Mouse (Mus musculus): ENCODE results near the gene Socs2. TPM values are rescaled to one million over a fixed set of nuclear protein-coding genes. Genes with fewer than 3 reads are reported as not detected.

The Socs2 gene
- polyA plus RNA-seq, 1 experiment from 2014 or later, result 40.4 TPM

DNA sequence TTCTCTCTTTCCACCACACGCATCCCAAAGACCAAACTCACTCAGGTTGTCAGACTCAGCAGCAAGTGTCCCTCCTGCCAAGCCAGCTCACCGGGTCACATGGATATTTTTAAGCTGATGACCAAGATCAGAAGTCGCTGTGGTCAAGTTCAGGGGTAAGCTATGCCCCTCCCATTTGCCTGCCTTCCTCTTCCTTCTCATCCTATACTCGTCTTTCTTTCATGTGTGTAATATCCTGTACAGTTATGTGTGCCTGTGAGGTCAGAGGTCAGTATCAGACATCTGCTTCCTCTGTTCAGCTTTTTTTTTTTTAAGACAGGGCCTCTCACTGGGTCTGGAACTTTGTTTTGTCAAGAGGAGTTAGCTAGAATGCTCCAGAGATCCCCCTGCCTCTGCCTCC is 25.4 kb upstream of the Socs2 start:
- Histone ChIP-seq H3K4me1 (replicated peaks) (no peaks in the 10 kb centered on the region), H3K9me3 (no peaks in the 10 kb centered on the region), H3K4me3 (no peak overlapping the region), H3K27ac (no peak overlapping the region), H3K36me3 (no peaks in the 10 kb centered on the region), H3K27me3 (ENCODE audit: insufficient read depth, poor library complexity, severe bottlenecking) (no peaks in the 10 kb centered on the region)
- 77% methylated on average over 4 of the region's 4 CpGs for WGBS
- no peak for DNase-seq (ENCODE audit: low spot score)

DNA sequence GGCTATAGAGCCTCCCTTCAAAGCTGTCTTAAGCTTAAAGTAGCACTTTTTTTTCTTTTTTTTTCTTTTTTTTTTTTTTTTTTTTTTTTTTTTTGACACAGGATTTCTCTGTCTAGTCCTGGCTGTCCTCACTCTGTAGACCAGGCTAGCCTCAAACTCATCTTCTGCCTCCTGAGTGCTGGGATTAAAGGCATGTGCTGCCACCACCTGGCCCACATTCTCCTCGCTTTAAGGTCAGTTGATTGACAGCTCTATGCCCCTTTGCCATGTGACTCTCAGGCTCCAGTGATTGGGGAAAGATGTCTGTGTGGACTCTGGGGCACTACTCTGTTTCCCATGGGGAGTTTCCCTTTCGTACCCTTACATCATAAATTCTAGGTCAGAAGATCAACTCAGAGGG is 23.6 kb upstream of the Socs2 start:
- Histone ChIP-seq H3K27me3 (ENCODE audit: insufficient read depth, poor library complexity, severe bottlenecking) (no peaks in the 10 kb centered on the region), H3K27ac (no peak overlapping the region), H3K36me3 (no peaks in the 10 kb centered on the region), H3K4me3 (no peak overlapping the region), H3K9me3 (no peaks in the 10 kb centered on the region), H3K4me1 (replicated peaks) (no peaks in the 10 kb centered on the region)
- DNase-seq (ENCODE audit: low spot score), result no peak
- WGBS, result 44% methylated on average over 2 of the region's 2 CpGs

DNA sequence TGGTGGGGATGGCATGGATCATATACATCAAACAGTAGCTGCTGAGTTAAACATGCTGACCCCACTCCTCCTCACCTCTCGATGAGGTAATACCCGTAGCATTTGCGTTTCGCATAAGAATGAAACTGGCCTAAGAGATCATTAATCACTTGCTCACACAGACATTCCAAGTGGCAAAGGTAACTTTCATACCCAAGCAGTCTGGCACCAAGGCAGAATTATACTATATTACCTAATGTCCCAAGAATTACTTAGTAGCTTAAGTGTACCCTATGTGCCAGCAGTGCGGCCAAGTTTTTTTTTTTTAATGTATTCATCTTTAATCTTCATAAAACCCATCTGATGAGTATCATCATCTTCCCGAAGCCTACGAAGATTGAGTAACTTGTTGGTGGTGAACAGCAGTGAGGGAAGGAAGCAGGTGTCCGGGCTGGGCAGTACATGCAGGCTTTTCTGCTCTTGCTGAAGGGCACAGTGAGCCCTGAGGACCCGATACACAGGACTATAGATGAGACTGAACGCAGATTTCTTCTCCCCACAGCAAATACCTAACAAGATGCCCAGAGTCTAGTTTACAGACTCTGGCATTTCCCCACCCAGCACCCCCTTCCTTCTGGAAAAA is 22.8 kb upstream of the Socs2 start:
- Histone ChIP-seq H3K27me3 (ENCODE audit: insufficient read depth, poor library complexity, severe bottlenecking) (no peaks in the 10 kb centered on the region), H3K4me1 (replicated peaks) (no peaks in the 10 kb centered on the region), H3K9me3 (no peaks in the 10 kb centered on the region), H3K4me3 (no peak overlapping the region), H3K36me3 (no peaks in the 10 kb centered on the region), H3K27ac (no peak overlapping the region)
- no peak for DNase-seq (ENCODE audit: low spot score)
- 90% methylated on average over 10 of the region's 10 CpGs for WGBS

DNA sequence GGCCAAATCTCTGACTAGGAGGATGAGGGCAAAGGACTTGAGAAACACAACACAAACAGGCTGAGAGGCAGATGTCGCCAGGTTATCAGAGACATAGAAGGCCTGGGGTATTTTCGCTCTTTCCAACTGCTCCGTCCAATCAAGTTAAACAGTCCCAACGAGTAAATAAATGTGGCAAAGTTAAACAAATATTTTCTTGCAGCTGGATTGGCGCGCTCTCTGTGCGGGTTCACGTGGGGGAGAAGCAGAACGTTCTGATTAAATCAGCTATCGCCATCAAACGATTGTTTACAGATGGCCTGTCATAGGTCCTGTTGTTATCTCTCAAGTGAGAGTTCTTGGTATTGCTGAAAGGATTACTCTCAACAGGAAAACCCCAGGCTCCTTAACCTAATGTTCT is 22.0 kb upstream of the Socs2 start:
- 59% methylated on average over 11 of the region's 11 CpGs for whole genome bisulfite sequencing
- no peak for DNase-seq (ENCODE audit: low spot score)
- Histone ChIP-seq H3K27ac (no peak overlapping the region), H3K9me3 (no peaks in the 10 kb centered on the region), H3K4me3 (no peak overlapping the region), H3K27me3 (ENCODE audit: insufficient read depth, poor library complexity, severe bottlenecking) (no peaks in the 10 kb centered on the region), H3K4me1 (replicated peaks) (no peaks in the 10 kb centered on the region), H3K36me3 (no peaks in the 10 kb centered on the region)

DNA sequence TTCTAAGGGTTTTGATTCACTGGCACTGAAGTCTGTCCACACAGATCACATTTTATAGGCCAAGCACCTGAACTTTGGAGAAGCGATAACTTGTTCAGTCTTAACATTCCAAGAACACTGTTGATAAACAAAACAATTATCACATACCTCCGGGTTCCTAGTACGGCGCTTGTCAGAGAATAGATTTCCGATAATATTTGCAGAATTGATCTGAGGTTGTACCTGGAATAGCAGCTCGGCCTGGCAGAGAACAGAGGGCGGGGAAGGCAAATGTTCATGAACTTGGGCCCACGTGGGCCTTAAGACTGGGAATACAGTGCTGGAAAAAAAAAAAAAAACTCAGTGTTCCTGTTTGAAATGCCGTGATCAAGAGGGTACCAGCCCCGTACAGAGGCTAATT is 13.3 kb upstream of the Socs2 start:
- no peaks in the 10 kb centered on the region for H3K36me3 ChIP-seq
- no peak overlapping the region for H3K4me3 ChIP-seq
- H3K9me3 ChIP-seq, result no peaks in the 10 kb centered on the region
- no peak for DNase-seq (ENCODE audit: low spot score)
- WGBS, result 91% methylated on average over 10 of the region's 10 CpGs
- H3K4me1 ChIP-seq (replicated peaks), result no peaks in the 10 kb centered on the region
- H3K27ac ChIP-seq, result no peak overlapping the region
- no peaks in the 10 kb centered on the region for H3K27me3 ChIP-seq (ENCODE audit: insufficient read depth, poor library complexity, severe bottlenecking)

DNA sequence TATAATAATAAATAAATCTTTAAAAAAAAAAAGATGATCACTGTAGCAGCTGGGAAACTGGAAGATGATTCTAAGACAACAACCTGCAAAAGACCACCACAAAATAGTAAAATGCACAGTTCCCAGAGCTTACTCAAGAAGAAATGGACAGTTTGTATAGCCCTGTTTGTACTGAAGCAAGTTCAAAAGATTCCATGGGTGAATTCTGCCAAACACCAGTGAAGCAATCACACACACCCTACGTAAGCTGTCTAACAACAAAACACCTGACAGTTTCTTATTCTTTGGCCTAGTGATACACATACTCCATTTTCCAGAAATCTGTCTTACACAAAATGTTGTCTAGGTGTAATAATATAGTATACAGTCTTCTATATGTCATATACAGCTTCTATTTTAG is 12.1 kb upstream of the Socs2 start:
- Histone ChIP-seq H3K27me3 (ENCODE audit: insufficient read depth, poor library complexity, severe bottlenecking) (no peaks in the 10 kb centered on the region), H3K27ac (no peak overlapping the region), H3K4me3 (no peak overlapping the region), H3K9me3 (no peaks in the 10 kb centered on the region), H3K36me3 (no peaks in the 10 kb centered on the region), H3K4me1 (replicated peaks) (no peaks in the 10 kb centered on the region)
- DNase-seq (ENCODE audit: low spot score), result no peak
- 96% methylated on average over 1 of the region's 1 CpGs for WGBS

DNA sequence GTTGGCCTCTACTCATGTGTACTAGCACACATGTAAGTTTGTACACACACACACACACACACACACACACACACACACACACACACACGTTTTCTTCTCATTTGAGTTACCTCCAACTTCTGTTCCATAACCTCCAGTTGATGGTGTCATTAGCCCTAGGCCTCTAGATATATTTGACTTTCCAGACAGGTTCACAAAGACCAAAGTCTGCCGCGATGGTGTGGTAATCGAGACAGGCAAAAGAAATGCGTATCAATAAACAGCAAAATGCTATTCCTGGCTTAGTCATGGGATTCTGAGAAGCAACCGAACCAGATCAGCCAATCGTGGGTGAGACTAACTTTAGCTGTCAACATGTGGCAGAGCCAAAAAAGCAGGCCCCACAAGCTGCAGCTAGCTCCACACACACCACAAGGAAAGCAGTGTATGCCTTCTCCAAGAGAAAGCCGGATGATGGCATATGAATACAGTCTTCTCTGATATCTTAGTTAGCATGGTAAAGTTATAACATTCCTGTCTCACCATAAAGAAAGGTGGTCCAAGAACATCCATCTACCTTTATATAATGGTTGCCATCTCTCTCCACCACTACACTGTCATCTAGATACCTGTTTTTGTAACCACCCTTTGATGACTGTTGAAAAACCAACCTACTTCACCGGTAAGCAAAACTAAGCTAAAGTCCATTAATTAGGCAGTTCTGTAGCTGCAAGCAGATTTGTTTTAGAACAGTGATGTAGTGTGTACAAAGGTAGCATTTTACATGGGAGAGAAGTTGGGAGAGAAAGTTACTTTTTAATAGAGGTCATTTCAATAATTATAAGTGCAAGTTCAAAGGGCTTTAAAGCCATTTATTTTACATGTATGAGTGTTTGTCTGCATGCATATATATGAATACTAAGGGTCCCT is 9.5 kb upstream of the Socs2 start:
- H3K36me3 ChIP-seq, result no peaks in the 10 kb centered on the region
- no peaks in the 10 kb centered on the region for H3K4me1 ChIP-seq (replicated peaks)
- H3K27me3 ChIP-seq (ENCODE audit: insufficient read depth, poor library complexity, severe bottlenecking), result no peaks in the 10 kb centered on the region
- 91% methylated on average over 9 of the region's 9 CpGs for WGBS
- no peak for DNase-seq (ENCODE audit: low spot score)
- H3K27ac ChIP-seq, result no peak overlapping the region
- no peak overlapping the region for H3K4me3 ChIP-seq
- H3K9me3 ChIP-seq, result no peaks in the 10 kb centered on the region

DNA sequence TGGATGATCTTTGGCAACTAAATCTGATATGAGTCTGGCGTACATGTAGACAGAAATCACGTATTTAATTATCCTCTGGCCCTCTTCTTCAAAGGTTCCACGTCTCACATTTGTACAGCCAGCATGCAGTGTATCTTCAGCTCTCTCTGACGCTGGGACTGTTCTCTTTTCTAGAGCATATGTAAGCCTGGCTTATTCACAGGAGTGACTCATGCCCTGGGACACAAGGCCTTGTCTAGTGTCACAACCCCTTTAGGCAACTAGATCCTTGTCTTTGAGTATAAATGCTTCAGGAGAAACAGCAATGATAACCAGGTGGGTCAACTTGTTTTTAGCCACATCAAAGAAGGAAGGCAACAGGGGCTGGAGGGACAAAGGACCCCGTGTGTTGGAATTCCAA is 5.7 kb upstream of the Socs2 start:
- no peak overlapping the region for H3K27ac ChIP-seq
- H3K4me1 ChIP-seq (replicated peaks), result no peaks in the 10 kb centered on the region
- peaks cover 12% of the 10 kb centered on the region for H3K27me3 ChIP-seq (ENCODE audit: insufficient read depth, poor library complexity, severe bottlenecking)
- no peak for DNase-seq (ENCODE audit: low spot score)
- H3K4me3 ChIP-seq, result no peak overlapping the region
- H3K36me3 ChIP-seq, result no peaks in the 10 kb centered on the region
- H3K9me3 ChIP-seq, result no peaks in the 10 kb centered on the region
- WGBS, result 88% methylated on average over 5 of the region's 5 CpGs

DNA sequence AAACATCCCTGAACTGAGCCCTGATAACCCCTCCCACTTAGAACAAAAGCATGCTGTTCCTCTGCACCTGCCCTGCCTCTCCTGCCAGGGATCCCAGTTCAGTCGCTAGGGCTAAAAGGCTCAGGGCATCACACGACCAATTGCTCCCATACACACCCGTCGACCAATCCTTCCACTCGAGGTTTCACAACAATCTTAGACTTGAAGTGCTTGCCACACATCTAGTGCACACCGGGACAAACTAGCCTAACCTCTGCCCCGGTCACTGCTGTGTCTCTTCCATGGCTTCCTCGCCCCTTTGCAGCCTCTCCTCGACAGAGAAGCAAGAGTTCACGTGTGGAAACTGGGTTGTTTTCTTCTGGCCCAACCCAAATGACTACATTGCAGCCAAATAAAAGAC is 3.3 kb upstream of the Socs2 start:
- Histone ChIP-seq H3K4me3 (no peak overlapping the region), H3K27me3 (ENCODE audit: insufficient read depth, poor library complexity, severe bottlenecking) (peaks cover 18% of the 10 kb centered on the region), H3K36me3 (no peaks in the 10 kb centered on the region), H3K27ac (no peak overlapping the region), H3K9me3 (no peaks in the 10 kb centered on the region), H3K4me1 (replicated peaks) (peaks cover 24% of the 10 kb centered on the region)
- WGBS, result 80% methylated on average over 10 of the region's 10 CpGs
- DNase-seq (ENCODE audit: low spot score), result no peak

DNA sequence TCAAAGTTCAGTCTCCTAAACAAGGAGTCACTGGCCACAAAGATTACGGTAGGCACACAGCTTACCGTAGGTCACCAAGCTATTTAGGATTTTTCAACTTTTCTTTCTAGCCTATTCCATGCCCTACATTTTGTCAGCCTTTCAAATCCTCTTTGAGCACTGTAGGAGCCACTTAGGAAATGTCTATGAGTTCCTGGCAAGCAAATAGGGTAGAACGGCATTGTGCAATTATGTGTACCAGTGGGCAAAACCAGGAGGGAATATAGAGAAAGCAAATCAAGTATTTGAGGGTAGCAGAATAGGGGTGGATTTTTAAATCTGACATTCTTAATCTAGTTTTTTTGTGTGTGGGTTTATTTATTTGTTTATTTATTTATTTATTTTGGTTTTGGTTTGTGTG is 2.7 kb upstream of the Socs2 start:
- no peak overlapping the region for H3K4me3 ChIP-seq
- 94% methylated on average over 3 of the region's 3 CpGs for WGBS

DNA sequence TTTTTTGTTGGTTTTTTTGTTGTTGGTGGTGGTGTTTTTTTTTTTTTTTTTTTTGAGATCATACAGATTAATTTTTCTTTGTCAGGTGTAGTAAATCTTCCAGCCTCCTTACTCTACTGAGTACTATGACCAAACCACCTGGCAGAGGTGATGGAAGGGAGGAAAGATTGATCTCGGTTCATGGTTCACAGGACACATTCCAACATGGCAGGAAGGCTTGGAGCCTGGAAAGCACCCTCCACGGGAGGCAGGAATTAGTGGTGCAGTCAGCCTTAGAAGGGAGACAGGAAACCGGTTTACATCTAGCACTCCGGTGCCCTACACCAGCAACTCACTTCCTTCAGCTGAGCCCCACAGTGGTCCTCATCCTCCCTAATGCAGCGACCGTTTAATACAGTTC is 1.7 kb upstream of the Socs2 start:
- no peaks in the 10 kb centered on the region for H3K36me3 ChIP-seq
- no peak for DNase-seq (ENCODE audit: low spot score)
- H3K4me1 ChIP-seq (replicated peaks), result peaks cover 40% of the 10 kb centered on the region
- H3K4me3 ChIP-seq, result no peak overlapping the region
- H3K27ac ChIP-seq, result no peak overlapping the region
- H3K9me3 ChIP-seq, result no peaks in the 10 kb centered on the region
- 64% methylated on average over 6 of the region's 6 CpGs for WGBS
- peaks cover 34% of the 10 kb centered on the region for H3K27me3 ChIP-seq (ENCODE audit: insufficient read depth, poor library complexity, severe bottlenecking)

More for the DNA sequence above, 2.7 kb upstream of the Socs2 start:
- no peaks in the 10 kb centered on the region for H3K36me3 ChIP-seq
- H3K9me3 ChIP-seq, result no peaks in the 10 kb centered on the region
- H3K4me1 ChIP-seq (replicated peaks), result peaks cover 29% of the 10 kb centered on the region
- no peak for DNase-seq (ENCODE audit: low spot score)
- no peak overlapping the region for H3K27ac ChIP-seq
- H3K27me3 ChIP-seq (ENCODE audit: insufficient read depth, poor library complexity, severe bottlenecking), result peaks cover 24% of the 10 kb centered on the region

DNA sequence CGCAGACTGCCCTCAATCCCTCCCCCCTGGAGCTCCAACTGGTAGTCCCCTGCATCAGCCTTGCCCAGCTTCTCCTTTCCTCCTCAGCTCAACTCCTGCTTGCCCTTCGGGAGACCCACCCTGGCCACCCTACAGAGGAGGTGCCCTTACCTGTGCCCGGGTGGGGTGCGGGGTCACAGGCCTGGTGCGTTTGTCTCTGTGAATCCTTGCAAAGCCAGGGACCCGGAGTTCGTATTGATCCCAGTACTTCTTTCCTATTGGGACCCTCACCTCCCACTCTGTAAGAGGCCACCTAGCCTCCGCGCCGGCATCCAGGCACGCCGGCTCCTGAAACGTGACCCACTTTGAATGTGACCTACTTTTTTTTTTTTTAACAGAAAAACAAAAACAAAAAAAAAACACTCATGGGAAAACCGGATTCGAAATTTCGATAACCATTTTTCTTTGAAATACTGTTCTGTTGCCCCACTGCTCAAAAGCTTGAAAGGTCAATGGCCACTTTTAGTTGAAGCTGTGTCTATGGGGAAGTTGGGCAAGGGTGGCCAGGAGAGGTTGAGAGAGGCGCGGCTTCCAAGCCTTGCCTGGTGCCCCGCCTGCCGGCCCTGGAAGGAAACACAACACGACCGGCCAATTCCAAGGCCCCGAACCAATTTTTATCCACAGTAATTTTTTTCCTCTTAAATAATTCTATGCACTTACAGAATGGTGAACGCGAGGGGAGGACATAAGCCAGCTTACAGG is 686 bp upstream of the Socs2 start:
- H3K27ac ChIP-seq, result peak overlapping the region; percentile 89; the same call in 1 of the 2 replicates
- peaks cover 41% of the 10 kb centered on the region for H3K27me3 ChIP-seq (ENCODE audit: insufficient read depth, poor library complexity, severe bottlenecking)
- 1% methylated on average over 25 of the region's 25 CpGs for WGBS
- H3K36me3 ChIP-seq, result no peaks in the 10 kb centered on the region
- no peaks in the 10 kb centered on the region for H3K9me3 ChIP-seq
- H3K4me1 ChIP-seq (replicated peaks), result peaks cover 41% of the 10 kb centered on the region
- peak overlapping the region; percentile 82 for H3K4me3 ChIP-seq
- DNase-seq (ENCODE audit: low spot score), result peak; percentile 75

DNA sequence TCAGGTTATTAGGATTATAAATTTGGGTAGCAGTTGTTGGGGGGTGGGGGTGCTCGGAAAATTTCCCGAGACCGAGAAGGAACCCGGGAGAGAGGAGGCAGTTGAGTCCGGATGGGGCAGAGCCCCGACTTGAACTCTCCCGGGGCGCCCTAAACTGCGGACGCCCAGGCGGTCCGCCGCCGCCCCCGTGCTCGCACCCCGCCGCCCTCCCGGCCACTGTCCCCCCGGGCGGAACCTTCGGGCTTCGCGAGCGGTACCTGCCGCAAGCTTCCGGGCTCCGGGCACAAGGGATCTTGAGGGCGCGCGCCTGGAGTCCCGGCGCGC is 657 bp downstream of the Socs2 start:
- peak overlapping the region; percentile 89 for H3K27ac ChIP-seq
- peak overlapping the region; percentile 82 for H3K4me3 ChIP-seq
- H3K4me1 ChIP-seq (replicated peaks), result peaks cover 41% of the 10 kb centered on the region
- no peaks in the 10 kb centered on the region for H3K9me3 ChIP-seq
- peaks cover 45% of the 10 kb centered on the region for H3K27me3 ChIP-seq (ENCODE audit: insufficient read depth, poor library complexity, severe bottlenecking)
- no peaks in the 10 kb centered on the region for H3K36me3 ChIP-seq
- under 1% methylated on average over 34 of the region's 34 CpGs for WGBS
- DNase-seq (ENCODE audit: low spot score), result no peak
